Mouse (Mus musculus): Measurements from ENCODE around the gene Lnpep.

- TF ChIP-seq ZNF384 (IDR thresholded peaks at IDR 0.05; ENCODE audit: low read depth, low read length) (no peak), HCFC1 (IDR thresholded peaks at IDR 0.05; ENCODE audit: borderline replicate concordance, insufficient read depth, low read length) (no peak), MAFK (IDR thresholded peaks at IDR 0.05; ENCODE audit: insufficient read depth, low read depth, low read length) (no peak), CHD2 (IDR thresholded peaks at IDR 0.05; ENCODE audit: low read depth, low read length) (no peak), ZC3H11A (IDR thresholded peaks at IDR 0.05; ENCODE audit: borderline replicate concordance, low read depth, low read length) (no peak)
Observed at GRCm38 (mm10) chr17:17625887-17626679, 1.2 kb upstream of the Lnpep start.

Data from ES-E14 (cell line).